Mouse (Mus musculus) hindbrain, embryonic 11.5 days (tissue): ENCODE results near the gene Cd209g. TPM values are rescaled to one million over a fixed set of nuclear protein-coding genes. Genes with fewer than 3 reads are reported as not detected.
A peak's percentile ranks its signal among the peaks of the same experiment; 100 is the strongest.

Experiments used
- ATAC-seq: fragments of 200-750 bp; cut with Nextera tagmentation; 2 replicates; pipeline ENCODE4 v1.8.0; 2017; ENCODE audit warnings: mild to moderate bottlenecking, moderate TSS enrichment, moderate library complexity; ENCODE audit not compliant: low FRiP score
- DNase-seq: peaks from one replicate; pipeline ENCODE4 v3.0.0-alpha.2; 2015; ENCODE audit warnings: low spot score
- H3K27ac ChIP-seq: fragments of 300-500 bp; sonication (generic); 2 replicates; pipeline ENCODE4 v1.5.1; 2014; ENCODE audit warnings: mild to moderate bottlenecking, low read depth, low read length
- H3K27me3 ChIP-seq: fragments of 300-500 bp; sonication (generic); 2 replicates; pipeline ENCODE4 v1.6.1; 2014; ENCODE audit warnings: mild to moderate bottlenecking, low read length, moderate library complexity, mixed read lengths; ENCODE audit not compliant: control insufficient read depth, insufficient read depth
- H3K36me3 ChIP-seq: fragments of 300-500 bp; sonication (generic); 2 replicates; pipeline ENCODE4 v1.6.1; 2014; ENCODE audit warnings: mild to moderate bottlenecking, low read length, moderate library complexity, mixed read lengths; ENCODE audit not compliant: control insufficient read depth, insufficient read depth
- H3K4me1 ChIP-seq: fragments of 300-500 bp; sonication (generic); replicated peaks from 2 replicates; pipeline ENCODE4 v1.6.1; 2014; ENCODE audit warnings: low read length, mixed read lengths; ENCODE audit not compliant: control insufficient read depth, insufficient read depth
- H3K4me2 ChIP-seq: fragments of 300-500 bp; sonication (generic); replicated peaks from 2 replicates; pipeline ENCODE4 v1.6.1; 2014; ENCODE audit warnings: mild to moderate bottlenecking, low read depth, low read length
- H3K4me3 ChIP-seq: fragments of 300-500 bp; sonication (generic); 2 replicates; pipeline ENCODE4 v1.5.1; 2014; ENCODE audit warnings: low read depth, low read length
- H3K9ac ChIP-seq: fragments of 300-500 bp; sonication (generic); 2 replicates; pipeline ENCODE4 v1.6.1; 2014; ENCODE audit warnings: low read depth, low read length
- H3K9me3 ChIP-seq: fragments of 300-500 bp; sonication (generic); 2 replicates; pipeline ENCODE4 v1.6.1; 2016; ENCODE audit warnings: low read length; ENCODE audit not compliant: control insufficient read depth
- WGBS: fragments of 180-500 bp; shearing (Covaris S2); extraction: QIAGEN DNeasy Blood & Tissue Kit; methylation state at CpG from one replicate; pipeline ENCODE4 v1.1.7; 2014; 5-methylcytosine and 5-hydroxymethylcytosine counted together
- polyA plus RNA-seq: library from polyadenylated mRNA; unstranded; fragments of >200 nt; fragmentation: Nextera tagmentation; extraction: Ambion mirVana; gene quantifications from 2 replicates; pipeline ENCODE4 v1.2.1, GENCODE M21; 2014

The Cd209g gene
- polyA plus RNA-seq, 1 experiment from 2014 or later = not detected

DNA sequence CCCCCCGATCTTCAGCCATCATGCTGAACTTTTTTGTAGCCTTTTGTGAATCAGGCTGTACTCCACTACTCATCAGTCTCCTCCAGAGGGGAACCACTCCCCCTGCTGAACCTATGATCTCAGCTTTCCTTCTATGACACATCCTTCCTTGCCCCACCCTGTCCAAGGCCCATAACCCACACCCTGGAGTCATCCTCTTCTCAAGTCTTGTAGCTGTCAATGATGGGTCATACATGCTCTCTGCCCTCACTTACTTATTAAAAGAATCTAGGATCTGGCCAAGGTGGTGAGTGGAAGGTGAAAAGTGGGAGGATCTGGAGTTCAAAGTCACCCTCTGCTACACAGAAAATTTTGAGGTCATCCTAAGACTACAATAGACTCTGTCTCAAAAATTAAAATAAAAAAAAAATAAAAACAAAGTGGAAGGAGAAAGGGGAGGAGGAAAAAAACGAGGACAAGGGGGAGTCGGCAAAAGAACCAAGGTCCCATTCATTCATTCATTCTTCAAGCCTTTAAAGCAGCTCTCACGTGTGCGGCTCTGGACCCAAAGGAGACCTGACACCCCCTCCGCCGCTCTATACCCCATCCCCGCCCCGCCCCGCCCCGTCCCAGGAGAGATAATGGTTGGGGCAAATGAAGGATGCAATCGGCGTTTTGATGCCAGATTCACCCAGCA lies 31.4 kb downstream of the Cd209g start:
- peak overlapping the region; percentile 51; the same call in 1 of the 2 replicates for H3K9ac ChIP-seq
- H3K4me3 ChIP-seq = peak overlapping the region; percentile 45
- no peaks in the 10 kb centered on the region for H3K4me1 ChIP-seq
- H3K4me2 ChIP-seq = peak overlapping the region; percentile 43
- H3K27me3 ChIP-seq = no peaks in the 10 kb centered on the region
- H3K36me3 ChIP-seq = no peaks in the 10 kb centered on the region
- 9% methylated on average over 13 of the region's 13 CpGs for WGBS
- no peaks in the 10 kb centered on the region for H3K9me3 ChIP-seq
- ATAC-seq = no peak
- peak; percentile 14 for DNase-seq
- peak overlapping the region; percentile 71 for H3K27ac ChIP-seq

GRCm38 (mm10) chr8:4165852-4166751 lies 32.2 kb downstream of the Cd209g start, which contains the start of gene Evi5l:
TSS of gene Evi5l (plus strand) at chr8:4166567.
- Histone ChIP-seq H3K4me1 (no peaks in the 10 kb centered on the region), H3K27ac (peak within 1 kb of the TSS; percentile 71), H3K9ac (peak within 1 kb of the TSS; percentile 76), H3K36me3 (no peaks in the 10 kb centered on the region), H3K9me3 (no peaks in the 10 kb centered on the region), H3K4me3 (peak within 1 kb of the TSS; percentile 80), H3K4me2 (peak within 1 kb of the TSS; percentile 83), H3K27me3 (no peaks in the 10 kb centered on the region)
- WGBS = 1% methylated on average over 50 of the region's 51 CpGs
- peak; percentile 99 for DNase-seq
- ATAC-seq = peak; percentile 99

DNA sequence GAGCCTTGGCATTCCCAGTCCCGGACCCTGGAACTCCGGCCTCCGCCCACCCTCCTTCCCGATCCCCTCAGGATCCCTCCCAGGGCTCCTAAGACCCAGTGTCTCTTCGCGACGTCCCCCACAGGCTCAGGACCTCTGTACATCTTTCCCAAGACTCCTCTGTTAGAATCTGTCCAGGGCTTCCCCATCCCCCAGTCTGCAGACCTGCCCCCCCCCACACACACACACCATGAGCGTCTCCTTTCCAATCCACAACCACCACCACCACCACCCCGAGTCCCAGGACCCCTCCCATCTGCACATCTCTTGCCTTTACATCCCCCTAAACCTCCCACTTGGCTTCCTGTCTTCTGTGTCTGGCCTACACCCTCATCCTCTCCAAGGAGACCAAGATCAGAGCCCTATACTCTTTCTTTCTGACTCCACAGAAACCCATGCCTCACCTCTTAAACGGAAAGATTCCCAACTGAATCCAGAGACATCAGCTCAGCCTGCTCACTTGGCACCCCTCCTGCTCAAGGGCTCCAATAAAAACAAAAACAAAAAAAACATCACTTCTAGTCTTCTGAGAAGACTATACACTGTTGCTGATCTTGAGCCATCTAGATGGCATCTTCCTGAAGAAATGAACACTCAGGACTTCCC lies 33.1 kb downstream of the Cd209g start:
- Histone ChIP-seq H3K27me3 (no peaks in the 10 kb centered on the region), H3K9me3 (no peaks in the 10 kb centered on the region), H3K4me1 (no peaks in the 10 kb centered on the region), H3K9ac (peak overlapping the region; percentile 76), H3K27ac (peak overlapping the region; percentile 54; the same call in 1 of the 2 replicates), H3K4me3 (peak overlapping the region; percentile 80), H3K36me3 (no peaks in the 10 kb centered on the region), H3K4me2 (peak overlapping the region; percentile 83)
- DNase-seq (peak; percentile 36), ATAC-seq (no peak; the same call in 1 of the 2 replicates)
- 12% methylated on average over 9 of the region's 10 CpGs for WGBS

- H3K36me3 ChIP-seq = no peaks in the 10 kb centered on the region
- H3K4me1 ChIP-seq = no peaks in the 10 kb centered on the region
- WGBS = 88% methylated on average over 1 of the region's 1 CpGs
- H3K4me2 ChIP-seq = no peak overlapping the region
- DNase-seq (no peak), ATAC-seq (no peak)
- H3K27me3 ChIP-seq = no peaks in the 10 kb centered on the region
- no peak overlapping the region for H3K27ac ChIP-seq
- H3K4me3 ChIP-seq = no peak overlapping the region
- no peak overlapping the region for H3K9ac ChIP-seq
- no peaks in the 10 kb centered on the region for H3K9me3 ChIP-seq
Observed at GRCm38 (mm10) chr8:4167918-4168317, 34.0 kb downstream of the Cd209g start.

GRCm38 (mm10) chr8:4172486-4172885 lies 38.6 kb downstream of the Cd209g start:
- no peak overlapping the region for H3K4me2 ChIP-seq
- no peak overlapping the region for H3K4me3 ChIP-seq
- DNase-seq = no peak
- no peaks in the 10 kb centered on the region for H3K4me1 ChIP-seq
- 73% methylated on average over 3 of the region's 3 CpGs for WGBS
- no peaks in the 10 kb centered on the region for H3K9me3 ChIP-seq
- H3K27ac ChIP-seq = no peak overlapping the region
- H3K36me3 ChIP-seq = no peaks in the 10 kb centered on the region
- no peak overlapping the region for H3K9ac ChIP-seq
- H3K27me3 ChIP-seq = no peaks in the 10 kb centered on the region
- no peak for ATAC-seq

DNA sequence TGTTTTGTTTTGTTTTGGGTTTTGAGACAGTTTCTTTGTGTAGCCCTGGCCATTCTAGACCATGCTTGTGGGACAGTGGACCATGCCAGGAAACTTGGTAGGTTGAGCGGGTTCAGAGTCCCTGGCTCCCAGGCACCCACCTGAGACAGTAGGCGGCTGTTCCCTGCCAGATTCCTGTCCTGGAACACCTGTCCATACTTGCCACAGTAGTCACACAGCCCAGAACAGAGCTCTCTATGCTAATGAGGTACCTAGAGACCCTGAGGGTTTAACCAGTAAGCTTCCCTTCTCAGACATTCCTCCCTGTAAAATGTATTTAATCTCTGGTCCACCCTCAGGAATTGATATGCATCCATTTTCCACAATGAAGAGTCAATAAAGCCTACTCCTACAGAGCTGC lies 40.1 kb downstream of the Cd209g start:
- H3K4me2 ChIP-seq = no peak overlapping the region
- 69% methylated on average over 2 of the region's 2 CpGs for WGBS
- no peak overlapping the region for H3K4me3 ChIP-seq
- ATAC-seq = no peak
- no peak overlapping the region for H3K9ac ChIP-seq
- H3K36me3 ChIP-seq = no peaks in the 10 kb centered on the region
- H3K4me1 ChIP-seq = no peaks in the 10 kb centered on the region
- no peaks in the 10 kb centered on the region for H3K9me3 ChIP-seq
- H3K27me3 ChIP-seq = no peaks in the 10 kb centered on the region
- no peak overlapping the region for H3K27ac ChIP-seq
- DNase-seq = no peak

DNA sequence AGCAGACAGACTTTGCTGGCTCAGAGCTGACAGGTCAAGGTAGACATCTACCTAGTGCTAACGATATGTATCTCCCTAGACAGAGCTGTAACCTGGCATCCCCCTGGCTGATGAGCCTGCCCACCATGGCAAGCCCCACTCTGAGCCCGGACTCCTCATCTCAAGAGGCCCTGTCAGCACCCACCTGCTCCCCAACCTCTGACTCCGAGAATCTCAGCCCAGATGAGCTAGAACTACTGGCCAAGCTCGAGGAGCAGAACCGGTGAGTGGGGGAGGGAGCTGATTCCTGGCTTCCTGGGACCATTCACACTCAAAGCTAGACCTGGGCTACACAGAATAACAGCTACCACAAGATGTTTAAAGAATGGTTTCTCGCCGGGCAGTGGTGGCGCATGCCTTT lies 49.5 kb downstream of the Cd209g start:
- Histone ChIP-seq H3K27ac (no peak overlapping the region), H3K4me1 (no peaks in the 10 kb centered on the region), H3K9me3 (no peaks in the 10 kb centered on the region), H3K27me3 (no peaks in the 10 kb centered on the region), H3K36me3 (no peaks in the 10 kb centered on the region), H3K4me3 (no peak overlapping the region), H3K4me2 (no peak overlapping the region), H3K9ac (no peak overlapping the region)
- 88% methylated on average over 8 of the region's 8 CpGs for WGBS
- DNase-seq (no peak), ATAC-seq (no peak)

DNA sequence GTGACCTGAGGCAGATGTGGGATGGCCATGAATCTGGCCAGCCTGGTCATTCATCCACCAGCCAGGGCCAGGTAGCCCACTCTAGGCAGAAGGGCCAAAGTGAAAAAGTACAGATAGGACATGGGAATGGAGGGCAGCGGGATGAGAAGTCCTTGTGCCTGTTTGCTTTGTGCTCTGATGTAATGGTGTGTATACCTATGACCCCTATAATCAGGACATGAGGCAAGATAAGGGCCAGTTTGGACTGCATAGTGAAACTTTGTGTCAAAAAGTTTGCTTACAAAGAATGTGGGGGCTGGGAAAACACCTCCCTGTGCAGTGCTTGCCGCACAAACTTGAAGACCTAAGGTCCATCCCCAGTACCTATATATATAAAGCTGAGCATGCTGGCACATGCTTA lies 52.3 kb downstream of the Cd209g start:
- no peaks in the 10 kb centered on the region for H3K4me1 ChIP-seq
- DNase-seq = no peak
- H3K9me3 ChIP-seq = no peaks in the 10 kb centered on the region
- H3K36me3 ChIP-seq = no peaks in the 10 kb centered on the region
- no peak overlapping the region for H3K27ac ChIP-seq
- no peak overlapping the region for H3K9ac ChIP-seq
- H3K4me3 ChIP-seq = no peak overlapping the region
- H3K27me3 ChIP-seq = no peaks in the 10 kb centered on the region
- H3K4me2 ChIP-seq = no peak overlapping the region
- ATAC-seq = no peak
- WGBS = 93% methylated on average over 2 of the region's 2 CpGs
